Mouse (Mus musculus): ENCODE results near the gene Aspg.

DNA sequence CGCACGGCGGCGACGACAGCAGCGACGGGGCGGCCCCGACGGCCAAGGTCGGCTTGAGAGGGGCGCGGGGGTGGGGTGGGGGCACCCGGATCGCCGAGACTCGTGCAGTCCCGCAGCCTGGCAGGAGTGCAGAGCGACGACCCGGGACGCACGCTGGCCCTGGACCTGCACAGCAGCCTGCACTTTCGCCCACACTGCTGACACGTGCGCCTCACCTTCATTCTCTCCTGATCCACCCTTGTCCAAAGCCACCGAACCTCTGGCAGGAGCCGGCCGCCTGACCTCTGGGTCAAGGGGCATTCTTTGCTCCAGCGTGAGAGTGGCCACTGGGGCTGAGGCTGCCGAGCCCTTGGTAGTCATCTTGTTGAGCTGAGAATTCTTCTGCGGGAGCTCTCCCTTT is 24.5 kb downstream of the Aspg start:
- no peak for TF ChIP-seq CTCF (IDR thresholded peaks at IDR 0.05; ENCODE audit: extremely low read depth, insufficient read depth, low read length)
- TF ChIP-seq POLR2A (IDR thresholded peaks at IDR 0.05; ENCODE audit: extremely low read depth, insufficient read depth, low read length) = no peak

Data from cortical plate, adult 2 months (tissue).